Mouse (Mus musculus) heart, postnatal 0 days (tissue): ENCODE measurements at regions not wholly inside any gene's neighbourhood (a gene's known extent, or its start where the extent isn't known, plus 50 kb on each side); places are given as distances from the start of the nearest gene placed in this dataset.

Source experiments
- CTCF ChIP-seq: IDR thresholded peaks from 2 replicates; pipeline ENCODE4 v1.5.1; 2016; ENCODE audit warnings: antibody characterized with exemption, control low read depth, low read depth
- EP300 ChIP-seq: IDR thresholded peaks from 2 replicates; pipeline ENCODE4 v1.6.1; 2016; ENCODE audit warnings: antibody characterized with exemption, low read depth

DNA sequence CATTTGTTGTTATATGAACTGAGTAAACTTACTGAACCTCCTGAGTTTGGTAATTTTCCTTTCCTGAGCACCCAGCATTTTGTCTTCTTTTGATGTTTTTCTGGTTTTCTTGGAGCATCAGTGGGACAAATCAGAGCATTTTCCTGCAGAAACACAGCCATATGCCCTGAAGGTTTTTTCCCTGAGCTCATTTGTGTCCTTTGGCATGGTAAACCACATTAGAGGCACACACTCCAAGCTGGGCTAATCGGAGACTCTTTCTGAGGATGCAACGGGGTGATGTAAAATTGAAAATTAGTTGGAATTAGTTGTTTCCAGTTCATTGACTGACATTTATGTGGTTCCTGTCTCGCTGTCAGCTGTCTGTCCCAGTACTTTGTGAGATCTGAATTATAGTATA lies 260.8 kb upstream of the Nrp1 start:
- TF ChIP-seq CTCF (no peak), EP300 (no peak)
